Mouse (Mus musculus) R1 (cell line): Measurements from ENCODE around the gene Znrf2.

ENCODE experiments used
- DNase-seq: peaks from one replicate; pipeline ENCODE4 v3.0.0-alpha.2; 2018; ENCODE audit warnings: low read depth, low spot score

Znrf2 gene

GRCm38 (mm10) chr6:54914977-54915376, 98.3 kb downstream of the Znrf2 start:
- DNase-seq: no peak

- no peak for DNase-seq
These were observed 99.4 kb downstream of the Znrf2 start for GRCm38 (mm10) chr6:54916163-54916562.

- DNase-seq: no peak
These were observed 100.2 kb downstream of the Znrf2 start for GRCm38 (mm10) chr6:54916941-54917340.

- DNase-seq: peak; percentile 72
These were observed 100.8 kb downstream of the Znrf2 start for GRCm38 (mm10) chr6:54917523-54917922.

- no peak for DNase-seq
These were observed 101.8 kb downstream of the Znrf2 start for GRCm38 (mm10) chr6:54918521-54918920.

- DNase-seq: no peak
These were observed 107.8 kb downstream of the Znrf2 start for GRCm38 (mm10) chr6:54924538-54924937.

- DNase-seq: no peak
These were observed 109.2 kb downstream of the Znrf2 start for GRCm38 (mm10) chr6:54925736-54926440.

GRCm38 (mm10) chr6:54926899-54927298, 110.2 kb downstream of the Znrf2 start:
- no peak for DNase-seq

GRCm38 (mm10) chr6:54927946-54928345, 111.2 kb downstream of the Znrf2 start:
- DNase-seq: no peak

- DNase-seq: no peak
These were observed 114.9 kb downstream of the Znrf2 start for GRCm38 (mm10) chr6:54931641-54932040.

- DNase-seq: no peak
These were observed 115.8 kb downstream of the Znrf2 start for GRCm38 (mm10) chr6:54932526-54932925.

GRCm38 (mm10) chr6:54933216-54933615, 116.5 kb downstream of the Znrf2 start:
- DNase-seq: no peak

- DNase-seq: no peak
These were observed 117.2 kb downstream of the Znrf2 start for GRCm38 (mm10) chr6:54933866-54934265.

- no peak for DNase-seq
These were observed 117.6 kb downstream of the Znrf2 start for GRCm38 (mm10) chr6:54934313-54934712.

- DNase-seq: peak; percentile 80
These were observed 118.2 kb downstream of the Znrf2 start for GRCm38 (mm10) chr6:54934930-54935329.

GRCm38 (mm10) chr6:54936496-54936895, 119.8 kb downstream of the Znrf2 start:
- no peak for DNase-seq

- no peak for DNase-seq
These were observed 122.9 kb downstream of the Znrf2 start for GRCm38 (mm10) chr6:54939631-54940030.

- no peak for DNase-seq
These were observed 123.4 kb downstream of the Znrf2 start for GRCm38 (mm10) chr6:54940126-54940525.

- no peak for DNase-seq
These were observed 124.4 kb downstream of the Znrf2 start for GRCm38 (mm10) chr6:54941149-54941548.
